Mouse (Mus musculus) embryonic fibroblast, embryonic 13.5 days (primary cell): ENCODE data around the gene Rslcan18.

Source experiments
- CTCF ChIP-seq: IDR thresholded peaks from 2 replicates; pipeline ENCODE4 v1.5.1; 2011; ENCODE audit warnings: mild to moderate bottlenecking, control low read depth, low read length, moderate library complexity, borderline replicate concordance; ENCODE audit not compliant: insufficient read depth
- POLR2A ChIP-seq: IDR thresholded peaks from 2 replicates; pipeline ENCODE4 v1.6.1; 2011; ENCODE audit warnings: low read depth, mild to moderate bottlenecking, control low read depth, low read length, moderate library complexity

- no peak for TF ChIP-seq CTCF
- no peak for TF ChIP-seq POLR2A
These were observed 43.3 kb downstream of the Rslcan18 start for GRCm38 (mm10) chr13:67072786-67073185.
